Mouse (Mus musculus) lung, embryonic 16.5 days (tissue): ENCODE results near the gene Sec61b. TPM values are rescaled to one million over a fixed set of nuclear protein-coding genes. Genes with fewer than 3 reads are reported as not detected.
A peak's percentile ranks its signal among the peaks of the same experiment; 100 is the strongest.

Experiments used
- ATAC-seq: fragments of 200-750 bp; cut with Nextera tagmentation; 2 replicates; pipeline ENCODE4 v1.8.0; 2017; ENCODE audit warnings: low read depth, mild to moderate bottlenecking, moderate library complexity
- H3K27ac ChIP-seq: fragments of 300-500 bp; sonication (generic); 2 replicates; pipeline ENCODE4 v1.5.1; 2014; ENCODE audit warnings: mild to moderate bottlenecking, control low read depth, low read length
- H3K27me3 ChIP-seq: fragments of 300-500 bp; sonication (generic); 2 replicates; pipeline ENCODE4 v1.6.1; 2014; ENCODE audit warnings: low read depth, low read length, mixed read lengths; ENCODE audit not compliant: control insufficient read depth, insufficient read depth
- H3K36me3 ChIP-seq: fragments of 300-500 bp; sonication (generic); 2 replicates; pipeline ENCODE4 v1.6.1; 2014; ENCODE audit warnings: low read length; ENCODE audit not compliant: control insufficient read depth, insufficient read depth
- H3K4me1 ChIP-seq: fragments of 300-500 bp; sonication (generic); replicated peaks from 2 replicates; pipeline ENCODE4 v1.6.1; 2014; ENCODE audit warnings: low read length, mixed read lengths; ENCODE audit not compliant: control insufficient read depth, insufficient read depth
- H3K4me2 ChIP-seq: fragments of 300-500 bp; sonication (generic); 2 replicates; pipeline ENCODE4 v1.6.1; 2014; ENCODE audit warnings: low read depth, low read length, control low read depth
- H3K4me3 ChIP-seq: fragments of 300-500 bp; sonication (generic); 2 replicates; pipeline ENCODE4 v1.5.1; 2014; ENCODE audit warnings: mild to moderate bottlenecking, low read length, control low read depth
- H3K9ac ChIP-seq: fragments of 300-500 bp; sonication (generic); 2 replicates; pipeline ENCODE4 v1.6.1; 2014; ENCODE audit warnings: low read length, control low read depth
- H3K9me3 ChIP-seq: fragments of 300-500 bp; sonication (generic); 2 replicates; pipeline ENCODE4 v1.6.1; 2016; ENCODE audit warnings: low read length; ENCODE audit not compliant: control insufficient read depth
- WGBS: fragments of 180-500 bp; shearing (Covaris S2); extraction: QIAGEN DNeasy Blood & Tissue Kit; methylation state at CpG from one replicate; pipeline ENCODE4 v1.1.7; 2014; 5-methylcytosine and 5-hydroxymethylcytosine counted together
- polyA plus RNA-seq: library from polyadenylated mRNA; unstranded; fragments of >200 nt; fragmentation: Nextera tagmentation; extraction: Ambion mirVana; gene quantifications from 2 replicates; pipeline ENCODE4 v1.2.1, GENCODE M21; 2015

Gene Sec61b
- polyA plus RNA-seq, result 380 and 404 TPM in 2 replicates

- Histone ChIP-seq H3K4me3 (peak within 1 kb of the TSS; percentile 92), H3K9me3 (no peaks in the 10 kb centered on the region), H3K27me3 (no peaks in the 10 kb centered on the region), H3K9ac (peak within 1 kb of the TSS; percentile 89), H3K36me3 (peaks cover 31% of the 10 kb centered on the region), H3K4me1 (peaks cover 17% of the 10 kb centered on the region), H3K27ac (peak within 1 kb of the TSS; percentile 96), H3K4me2 (peak within 1 kb of the TSS; percentile 81)
- under 1% methylated on average over 58 of the region's 58 CpGs for WGBS
- peak; percentile 98 for ATAC-seq
Measured at GRCm38 (mm10) chr4:47473968-47474729, at the start of gene Sec61b, which contains the start of gene Alg2. Sec61b (plus strand) TSS chr4:47474658. Alg2 (minus strand) TSS chr4:47474333.

GRCm38 (mm10) chr4:47425247-47425830, 49.1 kb upstream of the Sec61b start:
- Histone ChIP-seq H3K9me3 (no peaks in the 10 kb centered on the region), H3K4me1 (no peaks in the 10 kb centered on the region), H3K4me2 (no peak overlapping the region), H3K27ac (no peak overlapping the region), H3K27me3 (no peaks in the 10 kb centered on the region), H3K36me3 (no peaks in the 10 kb centered on the region), H3K4me3 (no peak overlapping the region), H3K9ac (no peak overlapping the region)
- 83% methylated on average over 16 of the region's 16 CpGs for WGBS
- no peak for ATAC-seq

GRCm38 (mm10) chr4:47427606-47428005, 46.9 kb upstream of the Sec61b start:
- H3K9me3 ChIP-seq, result no peaks in the 10 kb centered on the region
- no peaks in the 10 kb centered on the region for H3K4me1 ChIP-seq
- H3K36me3 ChIP-seq, result no peaks in the 10 kb centered on the region
- no peak overlapping the region for H3K27ac ChIP-seq
- no peak overlapping the region for H3K4me2 ChIP-seq
- H3K9ac ChIP-seq, result no peak overlapping the region
- no peak overlapping the region for H3K4me3 ChIP-seq
- H3K27me3 ChIP-seq, result no peaks in the 10 kb centered on the region
- WGBS, result 47% methylated on average over 3 of the region's 3 CpGs
- no peak for ATAC-seq

- Histone ChIP-seq H3K4me3 (no peak overlapping the region), H3K27ac (no peak overlapping the region), H3K9ac (no peak overlapping the region), H3K4me1 (no peaks in the 10 kb centered on the region), H3K4me2 (no peak overlapping the region), H3K9me3 (no peaks in the 10 kb centered on the region), H3K36me3 (no peaks in the 10 kb centered on the region), H3K27me3 (no peaks in the 10 kb centered on the region; the same call in 1 of the 2 replicates)
- ATAC-seq, result peak; percentile 59; the same call in 1 of the 2 replicates
- 32% methylated on average over 6 of the region's 6 CpGs for WGBS
Measured at GRCm38 (mm10) chr4:47430557-47430956, 43.9 kb upstream of the Sec61b start.

DNA sequence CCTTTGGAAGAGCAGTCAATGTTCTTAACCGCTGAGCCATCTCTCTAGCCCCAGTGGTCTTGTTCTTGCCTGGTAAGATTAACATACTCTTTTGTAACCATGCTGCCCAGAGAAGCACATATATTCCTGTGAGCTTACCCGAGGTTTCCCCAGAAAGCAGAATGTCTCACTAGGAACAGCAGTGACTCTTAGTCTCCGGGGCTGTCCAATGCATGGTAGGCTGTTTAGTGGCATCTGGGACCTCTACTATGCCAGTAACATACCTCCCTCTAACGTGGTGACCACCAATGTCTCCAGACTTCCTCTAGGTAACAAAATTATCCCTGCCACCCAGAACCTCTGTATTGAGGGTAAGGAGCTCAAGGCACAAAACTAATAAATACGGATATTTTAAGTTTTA, 43.4 kb upstream of the Sec61b start:
- Histone ChIP-seq H3K27me3 (no peaks in the 10 kb centered on the region; the same call in 1 of the 2 replicates), H3K9ac (no peak overlapping the region), H3K4me1 (no peaks in the 10 kb centered on the region; the same call in 1 of the 2 replicates), H3K9me3 (no peaks in the 10 kb centered on the region), H3K36me3 (no peaks in the 10 kb centered on the region), H3K27ac (no peak overlapping the region), H3K4me2 (no peak overlapping the region), H3K4me3 (no peak overlapping the region)
- WGBS, result 86% methylated on average over 5 of the region's 5 CpGs
- no peak for ATAC-seq

GRCm38 (mm10) chr4:47432766-47433165, 41.7 kb upstream of the Sec61b start:
- Histone ChIP-seq H3K9me3 (no peaks in the 10 kb centered on the region), H3K27me3 (no peaks in the 10 kb centered on the region; the same call in 1 of the 2 replicates), H3K4me3 (no peak overlapping the region), H3K27ac (no peak overlapping the region), H3K36me3 (no peaks in the 10 kb centered on the region), H3K4me1 (peaks cover 9% of the 10 kb centered on the region), H3K4me2 (no peak overlapping the region), H3K9ac (no peak overlapping the region)
- no peak for ATAC-seq
- WGBS, result 87% methylated on average over 7 of the region's 7 CpGs

GRCm38 (mm10) chr4:47435131-47435530, 39.3 kb upstream of the Sec61b start:
- Histone ChIP-seq H3K27ac (no peak overlapping the region), H3K4me2 (peak overlapping the region; percentile 35), H3K9ac (no peak overlapping the region), H3K9me3 (no peaks in the 10 kb centered on the region), H3K4me1 (peaks cover 12% of the 10 kb centered on the region), H3K36me3 (no peaks in the 10 kb centered on the region), H3K27me3 (no peaks in the 10 kb centered on the region; the same call in 1 of the 2 replicates), H3K4me3 (no peak overlapping the region)
- 54% methylated on average over 12 of the region's 12 CpGs for WGBS
- ATAC-seq, result no peak

GRCm38 (mm10) chr4:47435566-47436360, 38.7 kb upstream of the Sec61b start:
- H3K36me3 ChIP-seq, result no peaks in the 10 kb centered on the region
- peak overlapping the region; percentile 35 for H3K4me2 ChIP-seq
- no peak overlapping the region for H3K27ac ChIP-seq
- WGBS, result 35% methylated on average over 28 of the region's 28 CpGs
- H3K4me3 ChIP-seq, result peak overlapping the region; percentile 8; the same call in 1 of the 2 replicates
- peak; percentile 37; the same call in 1 of the 2 replicates for ATAC-seq
- H3K9me3 ChIP-seq, result no peaks in the 10 kb centered on the region
- peaks cover 12% of the 10 kb centered on the region for H3K4me1 ChIP-seq
- H3K27me3 ChIP-seq, result no peaks in the 10 kb centered on the region; the same call in 1 of the 2 replicates
- H3K9ac ChIP-seq, result no peak overlapping the region
